Mouse (Mus musculus) stomach, embryonic 16.5 days (tissue): Measurements from ENCODE around the gene Fam171b. TPM values are rescaled to one million over a fixed set of nuclear protein-coding genes. Genes with fewer than 3 reads are reported as not detected.

Experiments
- ATAC-seq: fragments of 200-750 bp; cut with Nextera tagmentation; 2 replicates; pipeline ENCODE4 v1.8.0; 2017; ENCODE audit warnings: moderate number of reproducible peaks, moderate TSS enrichment; ENCODE audit not compliant: insufficient read depth, low FRiP score
- H3K27ac ChIP-seq: fragments of 300-500 bp; sonication (generic); 2 replicates; pipeline ENCODE4 v1.5.1; 2014; ENCODE audit warnings: low read length
- H3K27me3 ChIP-seq: fragments of 300-500 bp; sonication (generic); 2 replicates; pipeline ENCODE4 v1.6.1; 2014; ENCODE audit warnings: low read length, control low read depth, mixed read lengths; ENCODE audit not compliant: control insufficient read depth, insufficient read depth
- H3K36me3 ChIP-seq: fragments of 300-500 bp; sonication (generic); 2 replicates; pipeline ENCODE4 v1.6.1; 2014; ENCODE audit warnings: low read length; ENCODE audit not compliant: control insufficient read depth, insufficient read depth
- H3K4me1 ChIP-seq: fragments of 300-500 bp; sonication (generic); 2 replicates; pipeline ENCODE4 v1.6.1; 2014; ENCODE audit warnings: low read length, control low read depth, mixed read lengths; ENCODE audit not compliant: control insufficient read depth, insufficient read depth
- H3K4me2 ChIP-seq: fragments of 300-500 bp; sonication (generic); 2 replicates; pipeline ENCODE4 v1.6.1; 2014; ENCODE audit warnings: low read depth, low read length, mixed read lengths
- H3K4me3 ChIP-seq: fragments of 300-500 bp; sonication (generic); replicated peaks from 2 replicates; pipeline ENCODE4 v1.5.1; 2014; ENCODE audit warnings: mild to moderate bottlenecking, low read length
- H3K9ac ChIP-seq: fragments of 300-500 bp; sonication (generic); 2 replicates; pipeline ENCODE4 v1.6.1; 2014; ENCODE audit warnings: low read length
- H3K9me3 ChIP-seq: fragments of 300-500 bp; sonication (generic); replicated peaks from 2 replicates; pipeline ENCODE4 v1.6.1; 2016; ENCODE audit warnings: low read length, control low read depth; ENCODE audit not compliant: control insufficient read depth
- WGBS: fragments of 180-500 bp; shearing (Covaris S2); extraction: QIAGEN DNeasy Blood & Tissue Kit; methylation state at CpG from one replicate; pipeline ENCODE4 v1.1.7; 2014; 5-methylcytosine and 5-hydroxymethylcytosine counted together
- polyA plus RNA-seq: library from polyadenylated mRNA; unstranded; fragments of >200 nt; fragmentation: Nextera tagmentation; extraction: Ambion mirVana; gene quantifications from 2 replicates; pipeline ENCODE4 v1.2.1, GENCODE M21; 2015

Gene Fam171b
- polyA plus RNA-seq, 1 experiment from 2014 or later = 13.0 TPM

DNA sequence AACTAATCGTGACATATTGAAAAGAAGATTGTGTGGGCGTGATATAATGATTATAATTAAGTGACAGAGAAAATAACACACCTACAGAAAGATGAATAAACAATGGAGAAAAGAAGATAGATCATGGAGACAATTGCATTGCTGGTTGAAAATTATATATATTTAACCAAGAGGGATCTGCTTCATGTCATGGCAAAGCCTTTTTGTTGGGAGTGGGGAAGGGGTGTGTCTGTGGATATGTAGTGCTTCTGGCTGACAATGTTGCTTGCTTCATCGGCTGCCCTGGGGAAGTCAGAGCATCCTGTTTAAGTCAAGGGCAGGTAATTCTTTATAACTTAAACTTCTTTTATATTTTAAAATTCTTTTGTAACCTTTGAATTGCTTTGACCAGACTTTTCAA is 36.1 kb downstream of the Fam171b start:
- no peaks in the 10 kb centered on the region for H3K27me3 ChIP-seq
- H3K36me3 ChIP-seq = no peaks in the 10 kb centered on the region
- H3K4me3 ChIP-seq = no peak overlapping the region
- 45% methylated on average over 3 of the region's 3 CpGs for WGBS
- no peaks in the 10 kb centered on the region for H3K9me3 ChIP-seq
- no peak overlapping the region for H3K27ac ChIP-seq
- H3K4me1 ChIP-seq = no peaks in the 10 kb centered on the region
- no peak overlapping the region for H3K4me2 ChIP-seq
- no peak for ATAC-seq
- H3K9ac ChIP-seq = no peak overlapping the region

DNA sequence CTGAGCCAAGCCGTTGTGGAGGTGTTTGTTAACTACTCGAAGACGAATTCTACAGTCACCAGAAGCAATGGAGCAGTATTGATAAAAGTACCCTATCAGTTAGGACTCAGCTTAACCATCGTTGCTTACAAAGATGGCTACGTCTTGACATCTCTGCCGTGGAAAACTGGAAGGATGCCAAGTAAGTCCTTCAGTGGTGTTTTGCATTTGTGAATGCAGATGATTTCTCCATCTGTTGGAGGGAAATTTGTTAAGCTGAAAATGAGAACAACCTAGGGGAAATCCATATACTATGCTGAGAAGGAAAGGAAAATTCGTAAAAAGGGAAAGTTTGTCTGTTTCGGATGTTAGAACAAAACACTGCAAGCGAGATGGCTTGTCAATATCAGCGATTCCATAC is 41.0 kb downstream of the Fam171b start:
- Histone ChIP-seq H3K27me3 (no peaks in the 10 kb centered on the region), H3K9ac (no peak overlapping the region), H3K36me3 (no peaks in the 10 kb centered on the region), H3K9me3 (no peaks in the 10 kb centered on the region), H3K4me3 (no peak overlapping the region), H3K4me1 (no peaks in the 10 kb centered on the region), H3K4me2 (no peak overlapping the region), H3K27ac (no peak overlapping the region)
- 85% methylated on average over 10 of the region's 10 CpGs for WGBS
- no peak for ATAC-seq

DNA sequence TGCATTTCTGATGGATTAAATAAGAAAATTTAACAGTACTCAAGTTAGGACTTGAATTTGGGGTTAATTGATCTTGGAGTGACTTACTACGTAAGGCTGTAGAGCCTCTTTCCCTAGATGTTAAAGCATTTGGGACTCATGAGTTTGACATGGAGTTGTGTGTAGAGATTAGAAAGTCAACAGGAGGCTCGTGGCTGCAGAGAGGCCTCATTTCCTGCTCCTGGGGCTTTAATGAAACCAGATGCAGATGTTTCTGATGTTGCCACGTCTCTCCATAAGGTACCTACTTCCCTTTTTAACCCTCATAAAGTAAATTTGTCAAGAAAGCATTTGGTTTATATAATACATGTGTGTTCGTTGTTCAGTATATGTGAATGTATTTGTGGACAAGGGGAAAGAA is 43.8 kb downstream of the Fam171b start:
- no peaks in the 10 kb centered on the region for H3K36me3 ChIP-seq
- H3K27ac ChIP-seq = no peak overlapping the region
- WGBS = 38% methylated on average over 4 of the region's 4 CpGs
- no peak overlapping the region for H3K4me2 ChIP-seq
- no peak for ATAC-seq
- no peak overlapping the region for H3K9ac ChIP-seq
- no peaks in the 10 kb centered on the region for H3K4me1 ChIP-seq
- H3K9me3 ChIP-seq = no peaks in the 10 kb centered on the region
- H3K27me3 ChIP-seq = no peaks in the 10 kb centered on the region
- no peak overlapping the region for H3K4me3 ChIP-seq

GRCm38 (mm10) chr2:83883850-83884420 is 71.5 kb downstream of the Fam171b start:
- H3K9me3 ChIP-seq = no peaks in the 10 kb centered on the region
- H3K4me2 ChIP-seq = no peak overlapping the region
- H3K9ac ChIP-seq = no peak overlapping the region
- H3K36me3 ChIP-seq = 0 out of 2 replicates have a peak, but pooled peaks cover 7% of the 10 kb centered on the region
- no peaks in the 10 kb centered on the region for H3K27me3 ChIP-seq
- no peak overlapping the region for H3K4me3 ChIP-seq
- 65% methylated on average over 6 of the region's 6 CpGs for WGBS
- no peak for ATAC-seq
- H3K4me1 ChIP-seq = no peaks in the 10 kb centered on the region
- H3K27ac ChIP-seq = no peak overlapping the region

- Histone ChIP-seq H3K9ac (no peak overlapping the region), H3K9me3 (no peaks in the 10 kb centered on the region), H3K4me3 (no peak overlapping the region), H3K27me3 (no peaks in the 10 kb centered on the region), H3K36me3 (no peaks in the 10 kb centered on the region), H3K4me1 (no peaks in the 10 kb centered on the region), H3K27ac (no peak overlapping the region), H3K4me2 (no peak overlapping the region)
- no peak for ATAC-seq
- 87% methylated on average over 2 of the region's 2 CpGs for WGBS
Measured at GRCm38 (mm10) chr2:83893701-83894100, 81.3 kb downstream of the Fam171b start.

GRCm38 (mm10) chr2:83901896-83902540 is 89.6 kb downstream of the Fam171b start:
- Histone ChIP-seq H3K4me3 (no peak overlapping the region), H3K4me2 (no peak overlapping the region), H3K27ac (no peak overlapping the region), H3K27me3 (no peaks in the 10 kb centered on the region), H3K9me3 (no peaks in the 10 kb centered on the region), H3K36me3 (no peaks in the 10 kb centered on the region), H3K9ac (no peak overlapping the region), H3K4me1 (no peaks in the 10 kb centered on the region)
- ATAC-seq = no peak
- 67% methylated on average over 2 of the region's 2 CpGs for WGBS

DNA sequence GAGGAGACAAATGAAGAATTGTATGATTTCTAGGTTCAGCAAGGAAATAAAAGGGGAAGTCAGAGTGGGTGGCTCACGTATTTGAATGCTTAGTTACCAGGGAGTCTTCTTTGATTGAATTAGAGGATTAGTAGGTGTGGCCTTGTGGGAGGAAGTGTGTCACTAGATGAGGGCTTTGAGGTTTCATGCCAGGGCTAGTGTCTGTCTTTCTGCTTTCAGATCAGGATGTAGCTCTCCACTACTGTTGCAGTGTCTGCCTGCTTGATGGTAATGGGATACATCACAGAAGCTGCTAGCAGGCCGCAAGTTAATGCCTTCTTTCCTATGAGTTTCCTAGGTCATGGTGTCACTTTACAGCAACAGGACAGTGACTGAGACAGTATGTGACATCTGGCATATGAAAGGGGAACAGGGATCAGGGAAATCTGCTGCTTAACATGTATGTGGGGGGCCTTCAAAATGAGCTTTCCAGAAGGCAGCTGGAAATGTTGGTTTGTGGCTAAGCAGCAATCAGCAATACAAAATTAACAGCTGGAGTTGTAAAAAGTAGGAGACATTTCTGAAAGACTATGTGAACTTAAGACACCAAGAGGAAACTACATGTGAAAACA is 117.1 kb downstream of the Fam171b start:
- no peaks in the 10 kb centered on the region for H3K27me3 ChIP-seq
- no peaks in the 10 kb centered on the region for H3K9me3 ChIP-seq
- H3K36me3 ChIP-seq = no peaks in the 10 kb centered on the region
- WGBS = 55% methylated on average over 2 of the region's 2 CpGs
- no peak overlapping the region for H3K9ac ChIP-seq
- ATAC-seq = no peak
- H3K4me2 ChIP-seq = no peak overlapping the region
- H3K27ac ChIP-seq = no peak overlapping the region
- H3K4me1 ChIP-seq = no peaks in the 10 kb centered on the region
- H3K4me3 ChIP-seq = no peak overlapping the region

Other genes with a start within 250 kb of the Fam171b start
- 111 and 120 TPM in 2 replicates for gene Zc3h15, start 168.2 kb upstream of the Fam171b start, polyA plus RNA-seq
- 76.8 and 77.2 TPM in 2 replicates for gene Itgav, start 88.2 kb upstream of the Fam171b start, polyA plus RNA-seq
- gene Zswim2, start 128.6 kb downstream of the Fam171b start, polyA plus RNA-seq = not detected in 2 replicates
- gene Gm13698, start 143.1 kb downstream of the Fam171b start, polyA plus RNA-seq = not detected in 2 replicates
- gene Gm13693, start 148.9 kb downstream of the Fam171b start, polyA plus RNA-seq = not detected in 2 replicates
- not detected in 2 replicates for gene Gm13695, start 154.7 kb downstream of the Fam171b start, polyA plus RNA-seq
- not detected in 2 replicates for gene Gm13696, start 160.5 kb downstream of the Fam171b start, polyA plus RNA-seq
- gene Gm13694, start 166.3 kb downstream of the Fam171b start, polyA plus RNA-seq = not detected in 2 replicates
- not detected in 2 replicates for gene Gm13697, start 172.1 kb downstream of the Fam171b start, polyA plus RNA-seq
- gene Gm13691, start 177.9 kb downstream of the Fam171b start, polyA plus RNA-seq = not detected in 2 replicates